Mouse (Mus musculus) liver, adult (tissue): Measurements from ENCODE around the gene 3110082I17Rik.

Experiments
- GATA4 ChIP-seq: IDR thresholded peaks from 2 replicates; pipeline ENCODE4 v1.6.1; 2014; ENCODE audit warnings: mild to moderate bottlenecking, low read length; ENCODE audit not compliant: insufficient replicate concordance

Gene 3110082I17Rik

GRCm38 (mm10) chr5:139433842-139434568, 26.3 kb downstream of the 3110082I17Rik start:
- TF ChIP-seq GATA4 = no peak

DNA sequence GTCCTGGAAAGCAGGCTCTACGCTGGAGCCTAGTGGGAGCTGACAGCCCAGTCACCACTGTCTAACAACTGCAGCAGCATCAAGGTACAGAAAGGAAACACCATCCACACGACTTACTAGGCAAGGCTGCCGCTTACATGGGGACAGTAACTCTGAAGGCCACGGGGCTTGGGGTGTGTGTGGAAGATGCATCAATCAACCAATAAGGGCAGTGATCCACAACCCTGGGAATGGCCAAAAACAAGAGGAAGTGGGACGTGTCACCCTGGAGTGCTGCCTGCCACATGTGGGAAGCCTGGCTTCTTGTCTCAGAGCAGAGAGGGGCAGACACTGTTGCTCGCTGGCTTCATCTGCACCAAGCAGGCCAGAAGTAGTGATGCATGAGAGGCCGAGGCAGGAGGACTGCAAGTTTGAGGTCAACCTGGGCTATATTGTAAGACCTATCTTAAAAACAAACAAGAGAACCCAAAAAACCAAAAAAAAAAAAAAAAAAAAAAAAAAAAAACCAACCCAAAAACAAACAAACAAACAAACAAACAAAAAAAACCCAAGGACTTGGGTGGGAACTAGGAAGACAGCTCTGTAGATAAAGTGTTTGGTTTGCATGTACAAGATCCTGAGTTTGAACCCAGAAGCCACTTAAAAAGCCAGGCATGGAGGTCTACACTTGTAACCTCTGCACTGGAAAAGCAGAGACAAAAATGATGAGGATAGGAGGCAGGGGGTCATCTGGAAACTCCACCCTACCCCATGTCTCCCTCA, 27.4 kb downstream of the 3110082I17Rik start:
- TF ChIP-seq GATA4 = no peak

DNA sequence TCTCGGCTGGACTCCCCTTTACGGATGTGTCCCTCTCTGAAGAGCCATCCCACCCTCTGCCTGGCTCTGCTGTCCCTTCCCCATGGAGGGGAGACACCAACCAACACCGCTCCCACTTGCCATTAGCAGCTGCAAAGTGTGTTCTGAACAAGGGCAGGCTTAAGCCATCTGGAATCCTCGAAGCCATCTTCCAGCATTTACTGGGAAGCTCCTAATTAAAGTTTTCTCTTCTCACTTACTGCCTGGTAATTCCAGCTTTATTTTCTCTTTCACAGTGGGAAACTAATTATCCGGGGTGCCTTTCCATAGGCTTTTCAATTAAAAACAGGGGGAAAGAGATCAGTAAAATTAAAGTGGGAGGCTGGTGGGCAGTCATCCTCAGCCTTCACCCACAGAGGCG, 28.0 kb downstream of the 3110082I17Rik start:
- no peak for TF ChIP-seq GATA4

- TF ChIP-seq GATA4 = no peak
Measured at GRCm38 (mm10) chr5:139429818-139430341, 30.4 kb downstream of the 3110082I17Rik start.

GRCm38 (mm10) chr5:139427989-139428388, 32.3 kb downstream of the 3110082I17Rik start:
- TF ChIP-seq GATA4 = no peak

GRCm38 (mm10) chr5:139427001-139427400, 33.3 kb downstream of the 3110082I17Rik start:
- no peak for TF ChIP-seq GATA4

GRCm38 (mm10) chr5:139425198-139425597, 35.1 kb downstream of the 3110082I17Rik start:
- TF ChIP-seq GATA4 = no peak

GRCm38 (mm10) chr5:139423026-139423865, 37.1 kb downstream of the 3110082I17Rik start, which contains the start of gene Gper1:
Gper1 (plus strand) TSS chr5:139423151.
- no peak for TF ChIP-seq GATA4

DNA sequence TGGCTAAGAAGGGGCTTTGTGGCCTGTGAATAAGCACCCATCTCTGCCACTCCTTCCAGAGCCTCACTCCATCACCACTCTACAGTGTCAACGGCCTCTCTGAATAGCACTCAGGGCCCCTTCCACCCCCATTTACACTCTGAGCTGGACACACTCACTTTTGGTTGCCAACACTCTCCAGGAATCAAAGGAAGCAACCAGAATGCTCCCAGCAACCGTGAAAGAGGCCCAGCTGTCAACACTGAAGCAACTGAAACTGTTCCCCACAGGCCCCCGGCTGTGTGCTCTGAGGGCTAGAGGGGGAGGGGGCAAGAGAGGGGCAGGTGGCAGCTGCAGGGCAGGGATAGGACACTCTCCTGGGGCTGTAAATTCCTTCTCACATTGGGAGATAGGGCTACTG, 41.7 kb downstream of the 3110082I17Rik start:
- no peak for TF ChIP-seq GATA4

GRCm38 (mm10) chr5:139418110-139418509, 42.2 kb downstream of the 3110082I17Rik start:
- no peak for TF ChIP-seq GATA4

DNA sequence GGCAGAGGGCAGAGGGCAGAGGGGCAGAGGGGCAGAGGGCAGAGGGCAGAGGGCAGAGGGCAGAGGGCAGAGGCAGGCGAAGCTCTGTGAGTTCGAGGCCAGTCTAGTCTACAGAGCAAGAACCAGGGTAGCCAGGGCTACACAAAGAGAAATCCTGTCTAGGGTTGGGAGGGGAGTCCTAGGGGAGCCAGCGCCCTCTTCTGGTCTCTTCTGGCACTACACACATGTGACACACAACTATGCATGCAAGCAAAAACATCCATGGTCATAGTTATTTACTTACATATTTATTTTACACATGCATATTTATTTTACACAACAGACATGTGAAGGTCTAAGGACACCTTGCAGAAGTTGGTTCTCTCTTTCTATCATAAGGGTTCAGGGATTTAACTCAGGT, 42.8 kb downstream of the 3110082I17Rik start:
- no peak for TF ChIP-seq GATA4

DNA sequence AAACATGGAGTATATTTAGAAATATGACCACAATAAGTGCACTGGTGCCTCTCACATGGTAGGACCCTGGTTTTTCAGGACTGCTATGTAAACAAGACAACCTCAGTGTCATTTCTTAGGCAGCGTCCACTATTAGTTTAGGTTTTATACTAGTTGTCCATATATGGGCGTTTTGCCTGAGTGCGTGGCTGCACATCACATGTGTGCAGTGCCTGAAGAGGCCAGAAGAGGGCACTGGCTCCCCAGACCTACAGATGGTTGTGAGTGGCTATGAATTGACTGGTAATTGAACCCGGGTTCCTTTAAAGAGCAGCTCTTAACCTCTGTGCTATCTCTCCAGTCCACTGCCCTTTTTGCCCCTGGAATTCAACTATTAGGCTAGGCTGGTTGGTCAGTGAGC, 43.4 kb downstream of the 3110082I17Rik start:
- TF ChIP-seq GATA4 = no peak

DNA sequence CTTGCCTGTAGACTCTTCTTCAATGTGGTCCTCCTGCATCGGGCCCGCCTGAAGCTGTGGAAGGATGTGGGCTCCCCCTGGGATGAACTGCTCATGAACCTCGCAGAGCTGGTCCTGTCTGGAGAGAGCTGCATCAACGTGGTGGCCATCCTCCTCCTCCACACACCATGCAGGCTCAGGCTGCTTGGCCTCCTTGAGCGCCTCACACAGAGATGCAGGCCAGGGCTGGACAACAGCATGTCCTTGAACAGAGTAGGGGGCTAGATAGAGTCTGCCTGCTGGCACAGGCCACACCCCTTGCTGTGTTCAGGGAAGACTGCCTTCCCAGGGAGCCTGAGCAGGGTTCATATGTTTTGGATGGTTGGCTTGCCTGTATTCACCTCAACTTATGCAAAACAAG, 45.3 kb downstream of the 3110082I17Rik start:
- TF ChIP-seq GATA4 = no peak

DNA sequence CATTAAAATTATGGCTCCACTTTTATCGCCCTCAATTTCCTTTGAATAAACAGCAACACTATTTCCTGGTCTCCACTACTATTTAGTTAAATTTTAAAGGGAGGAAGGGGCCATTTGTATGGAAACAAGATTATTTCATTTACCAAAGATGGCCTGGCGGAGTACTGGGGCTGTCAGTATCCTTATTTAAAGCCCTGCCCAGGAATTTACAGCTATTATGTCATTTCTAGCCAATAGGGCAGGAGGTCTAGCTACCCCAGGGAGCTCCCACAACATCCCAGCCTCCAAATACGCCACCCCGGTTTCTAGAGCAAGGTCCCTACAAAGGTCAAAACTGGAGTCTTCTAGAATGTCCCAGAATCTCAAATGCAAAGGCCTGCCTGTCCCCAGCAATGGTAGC, 46.8 kb downstream of the 3110082I17Rik start:
- TF ChIP-seq GATA4 = no peak

- TF ChIP-seq GATA4 = no peak
Measured at GRCm38 (mm10) chr5:139411665-139412314, 48.5 kb downstream of the 3110082I17Rik start.
